Comparison of ENCODE assay signal across 8 mouse cellular contexts in the genomic region with DNA sequence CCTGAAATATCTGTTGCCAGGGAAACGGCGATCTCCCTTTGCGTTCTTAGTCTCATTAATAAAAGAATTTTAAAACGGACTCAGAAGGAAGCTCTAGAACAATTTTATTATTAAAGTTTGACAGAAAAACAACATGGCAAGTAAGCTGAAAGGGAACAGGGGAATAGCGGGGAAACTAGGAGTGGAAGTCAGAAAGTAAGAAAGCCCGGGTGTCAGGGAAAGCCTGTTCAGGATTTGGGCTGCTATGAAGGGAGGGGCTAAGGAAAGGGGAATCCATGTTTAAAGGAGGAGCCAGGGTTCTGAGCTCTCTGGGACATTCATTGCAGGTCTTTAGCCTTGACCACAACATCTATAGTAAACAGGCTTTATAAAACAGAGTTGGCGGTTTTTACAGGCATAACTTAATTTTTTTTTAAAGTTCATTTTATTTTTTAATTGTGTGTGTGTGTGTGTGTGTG. TPM values are rescaled to one million over a fixed set of nuclear protein-coding genes. Genes with fewer than 3 reads are reported as not detected.
DNase-seq lines count a peak whose midpoint lies in the region; ATAC-seq and TF ChIP-seq lines count a peak whose summit lies in the region.

No protein-coding gene starts in this region.

- peak overlapping the region; percentile 79 for H3K27ac ChIP-seq in heart, embryonic 12.5 days (ENCODE audit: poor library complexity, severe bottlenecking)
- H3K27ac ChIP-seq in forebrain, postnatal 0 days (ENCODE audit: low read depth, low read length) = peak overlapping the region; percentile 90
- peak overlapping the region; percentile 53 for H3K27ac ChIP-seq in macrophage

- no peaks in the 10 kb centered on the region for H3K79me2 ChIP-seq in macrophage (ENCODE audit: inconsistent target)

- H3K36me3 ChIP-seq in heart, embryonic 12.5 days = no peaks in the 10 kb centered on the region
- H3K36me3 ChIP-seq in forebrain, postnatal 0 days (ENCODE audit: insufficient read depth) = no peaks in the 10 kb centered on the region
- no peaks in the 10 kb centered on the region for H3K36me3 ChIP-seq in macrophage (ENCODE audit: inconsistent target)

- peak overlapping the region; percentile 47 for H3K4me3 ChIP-seq in heart, embryonic 12.5 days
- peak overlapping the region; percentile 27 for H3K4me3 ChIP-seq in forebrain, postnatal 0 days (ENCODE audit: low read depth, low read length)
- peak overlapping the region; percentile 30 for H3K4me3 ChIP-seq in macrophage (ENCODE audit: inconsistent target)

- no peaks in the 10 kb centered on the region for H3K9me3 ChIP-seq in heart, embryonic 12.5 days (replicated peaks)
- H3K9me3 ChIP-seq in forebrain, postnatal 0 days (ENCODE audit: low read length) = no peaks in the 10 kb centered on the region

- no peak for ATAC-seq in heart, embryonic 12.5 days (ENCODE audit: insufficient number of reproducible peaks, low FRiP score)
- ATAC-seq in forebrain, postnatal 0 days = no peak
- no peak for ATAC-seq in monocyte, adult 5-6 weeks (replicated peaks; ENCODE audit: insufficient number of reproducible peaks, low FRiP score, low TSS enrichment, poor library complexity, severe bottlenecking)

- peak overlapping the region; percentile 77 for H3K4me2 ChIP-seq in heart, embryonic 12.5 days
- H3K4me2 ChIP-seq in forebrain, postnatal 0 days (ENCODE audit: low read depth) = peak overlapping the region; percentile 56

- TF ChIP-seq CTCF in forebrain, postnatal 0 days (IDR thresholded peaks at IDR 0.05; ENCODE audit: low read depth) = no peak

- H3K4me1 ChIP-seq in heart, embryonic 12.5 days (replicated peaks) = 0 out of 2 replicates have a peak, but pooled peaks cover 4% of the 10 kb centered on the region
- peaks cover 14% of the 10 kb centered on the region for H3K4me1 ChIP-seq in forebrain, postnatal 0 days (ENCODE audit: insufficient read depth)

- H3K9ac ChIP-seq in heart, embryonic 12.5 days = peak overlapping the region; percentile 31
- H3K9ac ChIP-seq in forebrain, postnatal 0 days = peak overlapping the region; percentile 50

- no peaks in the 10 kb centered on the region; the same call in 1 of the 2 replicates for H3K27me3 ChIP-seq in heart, embryonic 12.5 days (replicated peaks)
- no peaks in the 10 kb centered on the region for H3K27me3 ChIP-seq in forebrain, postnatal 0 days (ENCODE audit: insufficient read depth, low read length)

- no peak for DNase-seq in heart, postnatal 14 days
- DNase-seq in MN1 (ENCODE audit: low spot score) = peak; percentile 52
- no peak for DNase-seq in forebrain, postnatal 0 days
- DNase-seq in right cerebral cortex, postnatal 10 days (ENCODE audit: low spot score in 2 of 2) = no peak
- DNase-seq in ovary, postnatal 14 days (ENCODE audit: low spot score) = no peak

- WGBS in heart, embryonic 12.5 days = 11% methylated on average over 7 of the region's 7 CpGs
- WGBS in forebrain, postnatal 0 days = 12% methylated on average over 7 of the region's 7 CpGs
- 53% methylated on average over 7 of the region's 7 CpGs for WGBS in macrophage (ENCODE audit: missing documents)

- intact Hi-C loops in heart, postnatal 14 days (cut with DNase I) = no loop called here

RNA-seq across cellular contexts. Expression of gene Clmp, which starts 45.9 kb away (rescaled TPM):
- polyA plus RNA-seq in heart, embryonic 12.5 days (2016; fragmentation: Nextera tagmentation; extraction: Ambion mirVana) = 14.9 and 17.0 TPM in 2 replicates
- total RNA-seq in heart, postnatal 14 days (2021) = 1 to 10 TPM; 4.2 to 6.0 TPM
- 68.5 and 75.4 TPM in 2 replicates for total RNA-seq in forebrain, postnatal 0 days (2014; rRNA removed)
- polyA plus RNA-seq in forebrain, postnatal 0 days (2015; fragmentation: Nextera tagmentation; extraction: Ambion mirVana) = 49.4 and 53.5 TPM in 2 replicates
- total RNA-seq in macrophage (2018; cell fraction: chromatin; rRNA removed) = 1 to 10 TPM in 5 of 26 experiments, under 1 TPM in 14, not detected in 7; 0.13 to 4.9 (median 0.58) TPM
- under 1 TPM; 0.14 to 0.91 (median 0.32) TPM for total RNA-seq in macrophage (2018; cell fraction: cytosol; rRNA removed)
- total RNA-seq in macrophage (2018; cell fraction: nucleus; rRNA removed) = 1 to 10 TPM in 6 of 26 experiments, under 1 TPM in 20; 0.13 to 5.6 (median 0.66) TPM
- polyA plus RNA-seq in macrophage (2018) = 0.20 to 0.57 TPM (median 0.23 TPM) in 3 replicates
- 0.10 to 0.29 TPM in 2 of 3 replicates, not detected in the other for total RNA-seq in monocyte, adult 5-6 weeks (2017)
